Mouse (Mus musculus) liver (tissue): ENCODE results near the gene E430018J23Rik.
"Not testable (repeated sequence)": the region's sequence is repeated elsewhere in the genome, so short reads cannot be mapped to it uniquely, and the experiment has no call there.

Source experiments
- DNase-seq: peaks from one replicate; pipeline ENCODE4 v3.0.0-alpha.2; 2020; ENCODE audit warnings: mixed read lengths

Gene E430018J23Rik

GRCm38 (mm10) chr7:127378310-127378921 is 15.0 kb downstream of the E430018J23Rik start:
- no peak for DNase-seq

- DNase-seq, result peak; percentile 93
These were observed 17.9 kb downstream of the E430018J23Rik start, which contains the start of gene Zfp747 for GRCm38 (mm10) chr7:127375271-127376245. Gene Zfp747 (minus strand): TSS chr7:127376050.

- DNase-seq, result not testable (repeated sequence)
These were observed 21.6 kb downstream of the E430018J23Rik start for GRCm38 (mm10) chr7:127371870-127372269.

GRCm38 (mm10) chr7:127371213-127371612 is 22.2 kb downstream of the E430018J23Rik start:
- DNase-seq, result no peak

- no peak for DNase-seq
These were observed 27.2 kb downstream of the E430018J23Rik start for GRCm38 (mm10) chr7:127366249-127366648.

- DNase-seq, result no peak
These were observed 29.3 kb downstream of the E430018J23Rik start for GRCm38 (mm10) chr7:127364166-127364565.

- peak; percentile 17 for DNase-seq
These were observed 29.9 kb downstream of the E430018J23Rik start for GRCm38 (mm10) chr7:127363475-127363921.

- peak; percentile 17 for DNase-seq
These were observed 31.0 kb downstream of the E430018J23Rik start for GRCm38 (mm10) chr7:127362418-127362817.

- peak; percentile 14 for DNase-seq
These were observed 32.0 kb downstream of the E430018J23Rik start for GRCm38 (mm10) chr7:127361449-127361848.

- DNase-seq, result no peak
These were observed 33.2 kb downstream of the E430018J23Rik start for GRCm38 (mm10) chr7:127360265-127360664.

- no peak for DNase-seq
These were observed 35.0 kb downstream of the E430018J23Rik start for GRCm38 (mm10) chr7:127358472-127358871.

GRCm38 (mm10) chr7:127357871-127358270 is 35.6 kb downstream of the E430018J23Rik start:
- DNase-seq, result no peak

GRCm38 (mm10) chr7:127355796-127356195 is 37.6 kb downstream of the E430018J23Rik start:
- DNase-seq, result no peak

- DNase-seq, result no peak
These were observed 42.0 kb downstream of the E430018J23Rik start for GRCm38 (mm10) chr7:127351230-127352004.

- DNase-seq, result peak; percentile 46
These were observed 46.8 kb downstream of the E430018J23Rik start for GRCm38 (mm10) chr7:127346676-127347075.

GRCm38 (mm10) chr7:127345512-127346325 is 47.7 kb downstream of the E430018J23Rik start, which contains the start of gene Zfp768:
Gene Zfp768 (minus strand): TSS chr7:127345589.
- peak; percentile 94 for DNase-seq

GRCm38 (mm10) chr7:127345092-127345491 is 48.3 kb downstream of the E430018J23Rik start:
- DNase-seq, result no peak

- no peak for DNase-seq
These were observed 49.1 kb downstream of the E430018J23Rik start for GRCm38 (mm10) chr7:127344371-127344770.

- DNase-seq, result no peak
These were observed 49.9 kb downstream of the E430018J23Rik start for GRCm38 (mm10) chr7:127343351-127344019.

- no peak for DNase-seq
These were observed 50.5 kb downstream of the E430018J23Rik start for GRCm38 (mm10) chr7:127342888-127343287.

GRCm38 (mm10) chr7:127342332-127342731 is 51.1 kb downstream of the E430018J23Rik start:
- DNase-seq, result no peak
